Mouse (Mus musculus) B cell, adult (primary cell): Measurements from ENCODE around the gene Rps23. TPM values are rescaled to one million over a fixed set of nuclear protein-coding genes. Genes with fewer than 3 reads are reported as not detected.

Experiments used
- total RNA-seq: library from RNA; stranded (reverse); gene quantifications from 4 replicates; pipeline ENCODE4 v1.2.4, GENCODE M21; 2023; ENCODE audit not compliant: inconsistent age

Gene Rps23
- 810 to 979 TPM (median 917 TPM) in 4 replicates for total RNA-seq

GRCm38 (mm10) chr13:90922751-90923612 is at the start of gene Rps23:
TSS of gene Rps23 (plus strand) at chr13:90922958.

DNA sequence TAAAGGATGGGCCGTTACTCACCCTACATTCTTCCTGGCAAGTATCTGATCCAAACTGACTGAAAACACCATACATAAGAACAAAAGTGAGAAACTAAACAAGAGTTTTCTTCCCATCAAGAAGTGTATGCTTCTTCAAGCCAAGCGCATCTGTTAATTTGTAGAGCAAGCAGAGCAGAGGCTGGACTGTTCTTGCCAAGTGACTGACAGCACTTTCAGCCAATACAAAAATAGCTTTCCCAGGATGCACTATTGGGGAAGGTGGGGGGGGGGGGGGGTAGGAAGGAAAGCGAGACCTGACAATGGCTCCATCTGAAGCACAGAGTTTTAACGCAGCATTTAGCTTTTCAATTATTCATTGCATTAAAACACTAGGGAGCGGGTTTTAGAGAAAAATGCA is 17.6 kb upstream of the Rps23 start, which contains the start of gene Atp6ap1l:
Atp6ap1l (minus strand) TSS at position 180 of the 400 bp plus-strand sequence.

Other genes starting within 250 kb of the Rps23 start
- gene Atp6ap1l, start 17.6 kb upstream of the Rps23 start, total RNA-seq, result not detected in 4 replicates